In the genomic region with DNA sequence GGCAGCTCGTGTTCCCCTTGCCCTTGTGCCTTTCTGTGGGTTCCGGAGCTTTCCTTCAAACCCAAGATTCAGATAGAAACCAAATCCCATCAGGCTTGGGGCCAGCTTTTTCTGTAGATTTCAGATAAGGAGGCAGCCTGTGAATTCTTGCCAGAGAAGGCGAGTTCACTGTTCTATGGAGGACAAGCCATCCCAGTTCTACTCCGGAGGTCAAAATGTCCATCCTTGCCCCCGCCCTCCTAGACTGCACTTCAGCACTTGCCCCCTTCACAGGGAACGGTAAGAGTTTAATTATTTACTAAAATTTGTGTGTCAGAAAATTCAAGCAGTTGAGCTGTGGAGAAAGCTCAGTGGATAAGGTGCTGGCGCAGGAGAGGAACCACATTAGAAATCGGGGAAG, we compare ENCODE assay signal across 11 mouse cellular contexts.
DNase-seq lines count a peak whose midpoint lies in the region; ATAC-seq and TF ChIP-seq lines count a peak whose summit lies in the region.
"Had no signal": no experiment of that assay in that cellular context is flagged by ENCODE, and none has a peak within 500 bp of the region (broad histone marks: within the 10 kb centered on the region; RNA-seq: fewer than 3 reads in every experiment).

No protein-coding gene starts in this region.

- DNase-seq in forebrain, embryonic 10.5 days (ENCODE audit: extremely low spot score, low spot score), result no peak
- DNase-seq in ovary, postnatal 36 days (ENCODE audit: low spot score), result peak; percentile 21
- no peak for DNase-seq in ovary, postnatal 14 days (ENCODE audit: low spot score)
- no peak for DNase-seq in retina, postnatal 1 day

- H3K9ac ChIP-seq in forebrain, embryonic 12.5 days, result no peak overlapping the region
- no peak overlapping the region for H3K9ac ChIP-seq in kidney, embryonic 16.5 days (replicated peaks; ENCODE audit: low read length)
- H3K9ac ChIP-seq: hindbrain, embryonic 13.5 days had no signal

- no peaks in the 10 kb centered on the region for H3K9me3 ChIP-seq in forebrain, embryonic 10.5 days
- no peaks in the 10 kb centered on the region for H3K9me3 ChIP-seq in forebrain, embryonic 12.5 days
- no peaks in the 10 kb centered on the region for H3K9me3 ChIP-seq in kidney, embryonic 16.5 days (ENCODE audit: low read length)
- H3K9me3 ChIP-seq: hindbrain, embryonic 13.5 days had no signal

- H3K36me3 ChIP-seq in forebrain, embryonic 10.5 days (replicated peaks), result no peaks in the 10 kb centered on the region
- H3K36me3 ChIP-seq in forebrain, embryonic 12.5 days (replicated peaks), result no peaks in the 10 kb centered on the region
- no peaks in the 10 kb centered on the region for H3K36me3 ChIP-seq in kidney, embryonic 16.5 days (ENCODE audit: insufficient read depth, low read length)
- no peaks in the 10 kb centered on the region for H3K36me3 ChIP-seq in small intestine, adult 2 months (ENCODE audit: control insufficient read depth, insufficient read depth, low read length)
- H3K36me3 ChIP-seq: hindbrain, embryonic 13.5 days had no signal

- 87% methylated on average over 8 of the region's 8 CpGs for WGBS in forebrain, embryonic 10.5 days
- 88% methylated on average over 8 of the region's 8 CpGs for WGBS in forebrain, embryonic 12.5 days
- WGBS in kidney, embryonic 16.5 days, result 52% methylated on average over 8 of the region's 8 CpGs
- WGBS in small intestine, adult 2 months, result 26% methylated on average over 8 of the region's 8 CpGs

- no peak for ATAC-seq in forebrain, embryonic 12.5 days (ENCODE audit: low FRiP score)
- peak; percentile 67 for ATAC-seq in kidney, embryonic 16.5 days (ENCODE audit: low FRiP score, low TSS enrichment)
- ATAC-seq in CD4-positive, CD25-positive, alpha-beta regulatory T cell, adult 4 months, result no peak

- H3K4me2 ChIP-seq in forebrain, embryonic 12.5 days, result no peak overlapping the region
- peak overlapping the region; percentile 11; the same call in 1 of the 2 replicates for H3K4me2 ChIP-seq in kidney, embryonic 16.5 days (replicated peaks; ENCODE audit: low read depth, low read length)
- H3K4me2 ChIP-seq: heart, embryonic 11.5 days had no signal

- peak overlapping the region; percentile 62 for H3K27ac ChIP-seq in forebrain, embryonic 10.5 days
- no peak overlapping the region for H3K27ac ChIP-seq in forebrain, embryonic 12.5 days
- peak overlapping the region; percentile 77 for H3K27ac ChIP-seq in kidney, embryonic 16.5 days (ENCODE audit: low read length)
- H3K27ac ChIP-seq in small intestine, adult 2 months (ENCODE audit: insufficient read depth, low read depth, low read length), result peak overlapping the region; percentile 7; the same call in 1 of the 2 replicates
- H3K27ac ChIP-seq: hindbrain, embryonic 13.5 days had no signal

- H3K27me3 ChIP-seq in forebrain, embryonic 10.5 days (ENCODE audit: poor library complexity, severe bottlenecking), result peaks cover 57% of the 10 kb centered on the region
- peaks cover 24% of the 10 kb centered on the region for H3K27me3 ChIP-seq in forebrain, embryonic 12.5 days
- no peaks in the 10 kb centered on the region for H3K27me3 ChIP-seq in kidney, embryonic 16.5 days (ENCODE audit: insufficient read depth, low read length)
- H3K27me3 ChIP-seq in small intestine, adult 2 months (ENCODE audit: control insufficient read depth, insufficient read depth, low read length), result no peaks in the 10 kb centered on the region

- TF ChIP-seq POLR2A in small intestine, adult 2 months (IDR thresholded peaks at IDR 0.05; ENCODE audit: low read depth, low read length), result no peak

- peaks cover 89% of the 10 kb centered on the region for H3K4me1 ChIP-seq in forebrain, embryonic 10.5 days
- H3K4me1 ChIP-seq in forebrain, embryonic 12.5 days, result peaks cover 35% of the 10 kb centered on the region
- peaks cover 54% of the 10 kb centered on the region for H3K4me1 ChIP-seq in kidney, embryonic 16.5 days (ENCODE audit: insufficient read depth, low read length)
- peaks cover 17% of the 10 kb centered on the region for H3K4me1 ChIP-seq in small intestine, adult 2 months (ENCODE audit: control insufficient read depth, insufficient read depth, insufficient read length, low read length)

- no peak for TF ChIP-seq CTCF in small intestine, adult 2 months (IDR thresholded peaks at IDR 0.05; ENCODE audit: extremely low read depth, insufficient read length, insufficient replicate concordance, low read depth, low read length)

- no peak overlapping the region for H3K4me3 ChIP-seq in forebrain, embryonic 10.5 days
- H3K4me3 ChIP-seq in forebrain, embryonic 12.5 days (replicated peaks), result no peak overlapping the region
- no peak overlapping the region for H3K4me3 ChIP-seq in kidney, embryonic 16.5 days (ENCODE audit: low read length)
- peak overlapping the region; percentile 52 for H3K4me3 ChIP-seq in small intestine, adult 2 months (ENCODE audit: low read depth, low read length)
- H3K4me3 ChIP-seq: erythroblast, embryonic 14.5 days; hindbrain, embryonic 13.5 days had no signal
